Mouse (Mus musculus) spleen, embryonic (tissue): Measurements from ENCODE around the gene Dmbx1.

Experiments
- CTCF ChIA-PET: fragments of 350-600 bp; sonication (Branson Sonifier 250); formaldehyde crosslinking; loops from one replicate; lab custom pipeline; 2022; lab: Charles Lee

Gene Dmbx1

DNA sequence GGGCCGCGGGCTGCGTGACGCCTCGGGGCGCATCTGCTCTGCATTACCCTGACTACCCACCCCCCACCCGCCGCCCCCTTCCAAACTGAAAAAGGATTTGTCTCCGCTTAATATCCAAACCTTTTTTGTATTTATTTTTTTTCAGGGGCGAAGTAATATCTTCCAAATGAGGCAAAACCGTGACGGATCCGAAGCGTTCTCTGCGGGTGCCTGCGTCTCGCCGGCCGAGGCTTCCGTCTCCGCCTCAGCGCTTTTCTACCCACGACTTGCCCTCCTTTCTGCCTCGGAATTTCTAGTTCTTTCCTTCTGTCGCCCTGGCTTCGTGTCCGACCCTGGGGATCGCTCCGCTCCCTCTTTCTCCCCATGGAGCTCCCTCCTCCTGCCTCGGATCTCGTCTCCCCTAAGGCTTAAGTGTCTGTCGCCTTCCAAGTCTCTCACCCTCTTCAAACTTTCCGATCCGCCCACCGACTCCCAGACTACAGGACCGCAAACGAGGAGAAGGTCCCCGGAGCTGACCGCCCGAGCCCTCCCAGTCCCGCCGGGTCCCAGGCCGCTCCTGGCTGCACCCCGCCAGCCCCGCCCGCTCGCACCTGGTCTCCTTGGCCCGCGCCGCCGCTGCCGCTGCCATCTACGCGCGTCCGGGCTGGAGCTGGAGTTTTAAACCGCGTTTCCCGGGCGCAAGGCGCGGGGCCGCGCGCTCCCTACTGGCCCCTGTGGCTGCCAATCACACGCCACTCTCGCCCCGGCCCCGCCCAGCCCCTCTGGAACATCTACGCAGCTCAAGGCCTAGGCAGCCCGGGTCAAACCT lies at the start of gene Dmbx1:
Dmbx1 (minus strand) TSS at position 632 of the 808 bp plus-strand sequence.
- CTCF ChIA-PET = no interaction called here

DNA sequence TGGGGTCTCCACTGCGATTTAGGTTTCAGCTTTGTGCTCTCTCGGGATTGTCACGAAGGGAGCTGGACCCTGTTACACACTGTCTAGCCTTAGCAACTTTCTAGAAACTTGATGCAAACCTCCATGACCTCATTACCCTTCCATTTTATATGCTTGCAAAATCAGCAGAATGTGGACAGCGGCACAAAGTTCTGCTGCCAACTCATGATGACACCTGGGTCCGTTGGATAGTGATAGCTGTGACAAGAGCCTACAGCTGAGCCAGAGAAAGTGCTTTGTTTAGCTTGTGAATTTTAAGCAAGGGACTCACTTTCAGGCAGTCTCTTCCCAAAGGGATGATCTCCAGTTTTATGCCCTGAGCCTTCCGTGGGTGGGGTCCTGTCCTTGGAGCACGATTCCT lies 49.7 kb upstream of the Dmbx1 start:
- CTCF ChIA-PET = no interaction called here

GRCm38 (mm10) chr4:115987858-115988530 lies 48.3 kb upstream of the Dmbx1 start:
- CTCF ChIA-PET = no interaction called here

DNA sequence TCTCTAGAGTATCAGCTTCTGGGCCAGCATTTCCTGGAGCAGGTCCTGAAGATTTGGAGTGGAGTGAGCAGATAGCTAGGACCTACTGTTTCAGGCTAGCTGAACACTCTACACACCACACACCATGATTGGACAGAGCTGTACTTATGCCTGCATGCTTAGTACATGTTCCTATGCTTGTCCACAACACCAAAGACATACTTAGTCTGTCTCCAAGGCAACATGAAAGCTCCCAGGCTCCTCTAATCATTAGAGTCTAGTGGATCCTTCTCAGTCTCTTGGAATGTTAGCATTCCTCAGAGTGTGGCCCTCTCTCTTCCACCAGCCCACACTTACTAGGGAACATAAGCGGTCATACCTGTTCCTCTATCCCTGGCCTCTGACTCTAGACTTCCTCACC lies 47.7 kb upstream of the Dmbx1 start:
- CTCF ChIA-PET = no interaction called here

- CTCF ChIA-PET = no interaction called here
Observed at GRCm38 (mm10) chr4:115984967-115985366, 45.2 kb upstream of the Dmbx1 start.

DNA sequence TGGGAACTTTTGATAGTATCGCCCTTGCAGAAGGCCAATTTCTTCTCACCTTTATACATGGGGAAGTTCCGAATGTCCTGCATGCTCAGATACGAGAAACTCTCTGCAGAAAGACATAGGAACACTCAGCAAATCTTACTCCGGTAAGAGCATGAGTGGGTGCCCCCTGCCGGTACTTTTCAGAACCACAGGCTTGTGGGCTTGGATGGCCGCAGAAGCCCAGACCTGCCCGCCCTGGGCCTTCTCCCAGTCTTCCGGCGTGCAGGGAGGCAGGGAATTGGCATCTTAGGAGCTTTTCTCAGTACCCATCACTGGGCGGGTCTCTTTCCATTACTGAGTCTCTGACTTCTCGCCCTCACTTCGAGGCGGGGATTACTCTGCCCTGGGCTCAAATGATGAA lies 44.4 kb upstream of the Dmbx1 start:
- CTCF ChIA-PET = interaction anchor here (0.5 kb wide), 1 partner anchor 125 kb away, joined by 3 read pairs; no protein-coding TSS in a partner anchor

- CTCF ChIA-PET = interaction anchor here (0.6 to 0.9 kb wide), 4 partner anchors 22 to 249 kb away, joined by 3 to 6 read pairs (median 4); no protein-coding TSS in a partner anchor
Observed at GRCm38 (mm10) chr4:115980676-115981075, 41.0 kb upstream of the Dmbx1 start.

DNA sequence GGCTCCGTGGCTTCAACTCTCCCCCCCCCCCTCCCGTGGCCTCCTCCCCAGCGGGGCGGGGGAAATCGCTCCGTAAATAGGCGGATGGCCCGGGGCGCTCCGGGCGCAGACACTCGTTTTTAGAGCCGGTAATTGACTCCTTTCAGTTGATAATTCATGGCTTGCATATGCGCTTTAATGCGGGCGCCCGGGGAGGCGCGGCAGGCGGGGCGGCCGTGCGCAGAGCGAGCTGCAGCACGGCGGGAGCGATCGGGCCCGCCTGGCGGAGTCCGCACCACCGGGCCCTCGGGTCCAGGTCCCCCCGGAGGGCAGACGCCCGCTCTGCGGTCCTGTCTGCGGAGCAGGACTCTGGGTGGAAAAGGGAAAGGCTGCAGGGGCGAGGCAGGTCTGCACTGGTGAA lies 39.7 kb upstream of the Dmbx1 start:
- CTCF ChIA-PET = interaction anchor here (0.7 kb wide), 1 partner anchor 25 kb away, joined by 3 read pairs; no protein-coding TSS in a partner anchor

DNA sequence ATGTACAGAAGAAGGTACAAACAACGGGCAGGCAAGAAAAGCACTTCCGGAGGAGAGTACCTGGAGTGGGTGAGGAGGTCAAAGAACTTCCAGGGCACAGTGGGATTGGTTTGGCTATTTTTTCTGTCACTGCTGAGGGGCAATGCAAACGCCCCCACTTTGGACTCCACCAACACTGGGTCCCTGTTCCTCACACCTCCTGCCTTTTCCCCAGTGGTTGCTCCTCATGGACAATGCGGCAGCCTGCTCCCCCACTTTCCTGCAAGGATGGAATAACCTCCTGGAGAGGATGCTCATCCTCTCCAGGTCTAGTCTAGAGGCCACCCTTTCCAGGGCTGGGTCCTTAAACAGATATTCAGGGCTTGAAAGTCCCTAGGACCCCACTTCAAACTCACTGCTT lies 39.2 kb upstream of the Dmbx1 start:
- CTCF ChIA-PET = interaction anchor here (0.7 kb wide), 1 partner anchor 25 kb away, joined by 3 read pairs; no protein-coding TSS in a partner anchor

DNA sequence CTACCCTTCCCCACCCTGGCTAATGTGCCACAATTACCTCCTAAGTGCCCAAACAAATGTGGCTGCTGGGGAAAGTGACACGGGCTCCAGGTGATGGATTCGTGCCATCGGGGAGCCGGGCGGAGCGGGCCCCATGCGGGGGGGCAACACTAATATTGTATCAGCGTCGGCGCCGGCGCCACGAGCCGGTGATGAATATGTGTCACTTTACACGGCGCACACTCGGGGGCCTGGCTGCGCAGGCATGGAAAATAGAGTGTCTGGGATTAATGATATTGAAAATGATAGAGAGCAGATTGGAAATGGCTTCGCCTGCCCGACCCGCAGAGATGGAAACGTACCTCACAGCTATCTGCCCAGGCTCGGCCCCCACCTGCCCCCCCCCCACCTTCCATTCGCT lies 32.8 kb upstream of the Dmbx1 start:
- CTCF ChIA-PET = no interaction called here

GRCm38 (mm10) chr4:115964446-115964845 lies 24.7 kb upstream of the Dmbx1 start:
- CTCF ChIA-PET = no interaction called here

DNA sequence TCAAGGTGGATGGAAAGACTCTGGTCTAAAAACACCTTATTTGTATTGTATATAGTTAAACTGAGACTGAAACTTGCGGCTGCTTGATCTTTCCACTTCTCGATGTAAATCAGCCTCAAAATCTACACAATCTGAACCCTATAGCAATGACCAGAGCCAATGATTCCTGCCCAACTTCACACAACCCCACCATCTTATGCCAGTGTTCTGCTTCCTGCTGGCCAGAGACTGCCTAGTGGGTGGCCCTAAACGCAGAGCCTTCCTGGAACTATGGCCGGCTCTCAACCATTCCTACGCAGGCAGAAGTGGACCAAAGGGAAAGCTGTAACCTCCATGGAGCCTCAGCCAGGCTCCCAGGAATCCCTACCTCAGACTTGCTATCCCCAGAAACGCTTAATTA lies 24.0 kb upstream of the Dmbx1 start:
- CTCF ChIA-PET = no interaction called here

- CTCF ChIA-PET = no interaction called here
Observed at GRCm38 (mm10) chr4:115962671-115963412, 23.1 kb upstream of the Dmbx1 start.

- CTCF ChIA-PET = no interaction called here
Observed at GRCm38 (mm10) chr4:115961991-115962390, 22.3 kb upstream of the Dmbx1 start.

GRCm38 (mm10) chr4:115959546-115959945 lies 19.8 kb upstream of the Dmbx1 start:
- CTCF ChIA-PET = no interaction called here

- CTCF ChIA-PET = no interaction called here
Observed at GRCm38 (mm10) chr4:115955494-115955775, 15.7 kb upstream of the Dmbx1 start.

GRCm38 (mm10) chr4:115954656-115955493 lies 15.1 kb upstream of the Dmbx1 start:
- CTCF ChIA-PET = no interaction called here

- CTCF ChIA-PET = interaction anchor here (1.7 kb wide), 1 partner anchor 222 kb away, joined by 5 read pairs; no protein-coding TSS in a partner anchor
Observed at GRCm38 (mm10) chr4:115953559-115953958, 13.8 kb upstream of the Dmbx1 start.

GRCm38 (mm10) chr4:115952758-115953157 lies 13.0 kb upstream of the Dmbx1 start:
- CTCF ChIA-PET = interaction anchor here (0.9 to 1.7 kb wide), 2 partner anchors 220 to 222 kb away, joined by 4 to 5 read pairs; no protein-coding TSS in a partner anchor

- CTCF ChIA-PET = no interaction called here
Observed at GRCm38 (mm10) chr4:115943669-115944314, 4.1 kb upstream of the Dmbx1 start.
